26 mouse cellular contexts compared by ENCODE assay signal in the genomic region with DNA sequence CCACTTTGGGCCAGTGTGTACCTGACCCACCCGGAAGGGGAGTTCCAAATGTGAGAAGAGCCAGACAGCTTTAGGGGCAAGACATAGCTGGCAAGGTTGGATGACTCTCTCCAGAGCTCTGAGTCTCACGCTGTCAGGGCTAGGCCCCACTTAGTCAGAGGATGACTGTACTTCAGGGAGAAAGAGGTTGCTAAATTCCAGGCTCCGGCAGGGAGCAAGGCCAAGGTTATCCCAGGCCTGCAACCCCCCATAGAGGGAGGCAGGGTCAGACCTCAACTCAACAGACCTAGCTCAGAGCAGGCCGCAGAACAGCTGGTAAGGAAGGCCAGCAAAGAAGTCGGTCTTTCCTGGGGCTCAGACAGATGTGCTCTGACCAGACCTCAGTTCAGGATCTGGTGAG.
DNase-seq lines count a peak whose midpoint lies in the region; ATAC-seq and TF ChIP-seq lines count a peak whose summit lies in the region.
"Had no signal": no experiment of that assay in that cellular context is flagged by ENCODE, and none has a peak within 500 bp of the region (broad histone marks: within the 10 kb centered on the region; RNA-seq: fewer than 3 reads in every experiment).

No protein-coding gene starts in this region.

- no peak overlapping the region for H3K27ac ChIP-seq in kidney, embryonic 16.5 days (ENCODE audit: low read length)
- no peak overlapping the region for H3K27ac ChIP-seq in kidney, adult 2 months (ENCODE audit: insufficient read depth, low read depth, low read length)
- no peak overlapping the region for H3K27ac ChIP-seq in stomach, postnatal 0 days (replicated peaks)
- no peak overlapping the region for H3K27ac ChIP-seq in midbrain, embryonic 16.5 days (ENCODE audit: low read length)
- H3K27ac ChIP-seq: embryonic facial prominence, embryonic 13.5 days; heart, embryonic 13.5 days; hindbrain, embryonic 12.5 days; kidney, postnatal 0 days; limb, embryonic 13.5 days; liver, embryonic 12.5 days; midbrain, embryonic 12.5 days; neural tube, embryonic 13.5 days had no signal

- TF ChIP-seq EP300 in stomach, postnatal 0 days (optimal IDR thresholded peaks at IDR 0.05): no peak

- H3K9ac ChIP-seq in kidney, embryonic 16.5 days (replicated peaks; ENCODE audit: low read length): no peak overlapping the region
- no peak overlapping the region for H3K9ac ChIP-seq in stomach, postnatal 0 days (ENCODE audit: low read length)
- no peak overlapping the region for H3K9ac ChIP-seq in midbrain, embryonic 16.5 days (ENCODE audit: low read depth, low read length)
- H3K9ac ChIP-seq: embryonic facial prominence, embryonic 13.5 days; forebrain, postnatal 0 days; heart, embryonic 13.5 days; hindbrain, embryonic 12.5 days; limb, embryonic 13.5 days; liver, embryonic 12.5 days; midbrain, embryonic 12.5 days; neural tube, embryonic 13.5 days had no signal

- 69% methylated on average over 5 of the region's 5 CpGs for WGBS in kidney, embryonic 16.5 days
- 88% methylated on average over 5 of the region's 5 CpGs for WGBS in kidney, adult 2 months
- WGBS in stomach, postnatal 0 days: 52% methylated on average over 5 of the region's 5 CpGs
- 83% methylated on average over 5 of the region's 5 CpGs for WGBS in midbrain, embryonic 16.5 days

- H3K36me3 ChIP-seq in kidney, embryonic 16.5 days (ENCODE audit: insufficient read depth, low read length): no peaks in the 10 kb centered on the region
- H3K36me3 ChIP-seq in kidney, adult 2 months (ENCODE audit: control insufficient read depth, insufficient read depth, low read length): no peaks in the 10 kb centered on the region
- no peaks in the 10 kb centered on the region for H3K36me3 ChIP-seq in stomach, postnatal 0 days (ENCODE audit: control insufficient read depth, insufficient read depth, low read length)
- no peaks in the 10 kb centered on the region; the same call in 1 of the 2 replicates for H3K36me3 ChIP-seq in midbrain, embryonic 16.5 days (ENCODE audit: control insufficient read depth, insufficient read depth, low read length)
- H3K36me3 ChIP-seq: embryonic facial prominence, embryonic 13.5 days; G1E; heart, embryonic 13.5 days; hindbrain, embryonic 12.5 days; limb, embryonic 13.5 days; liver, embryonic 12.5 days; midbrain, embryonic 12.5 days; neural tube, embryonic 13.5 days had no signal

- H3K4me2 ChIP-seq in kidney, embryonic 16.5 days (replicated peaks; ENCODE audit: low read depth, low read length): no peak overlapping the region
- no peak overlapping the region for H3K4me2 ChIP-seq in stomach, postnatal 0 days (replicated peaks; ENCODE audit: low read depth)
- H3K4me2 ChIP-seq in midbrain, embryonic 16.5 days (ENCODE audit: low read length): no peak overlapping the region
- H3K4me2 ChIP-seq: embryonic facial prominence, embryonic 13.5 days; heart, embryonic 13.5 days; hindbrain, embryonic 12.5 days; limb, embryonic 13.5 days; liver, embryonic 12.5 days; midbrain, embryonic 12.5 days; neural tube, embryonic 13.5 days had no signal

- DNase-seq in kidney, adult 2 months: no peak
- peak; percentile 78 to 88 for DNase-seq in adrenal gland, adult (ENCODE audit: inconsistent age in 2 of 2, low spot score in 1 of 2)
- peak; percentile 67 to 76 for DNase-seq in adrenal gland, postnatal 36 days
- no peak for DNase-seq in stomach, postnatal 0 days (ENCODE audit: low spot score)
- no peak for DNase-seq in T-cell, adult 2 months (ENCODE audit: low spot score)
- DNase-seq: B cell, adult 2 months; cerebellum, adult 8-10 months; cerebellum, postnatal 36 days; embryo, embryonic 11 days; forebrain, postnatal 0 days; gastrocnemius, postnatal 25 days; heart, adult 18-20 months; kidney, adult 11 months; lung, adult 18-20 months; right cerebral cortex, adult 18-20 months had no signal

- no peak for TF ChIP-seq CTCF in kidney, adult 2 months (conservative IDR thresholded peaks at IDR 0.05; ENCODE audit: insufficient read depth, insufficient read length, low read depth, low read length)
- no peak for TF ChIP-seq CTCF in stomach, postnatal 0 days (IDR thresholded peaks at IDR 0.05; ENCODE audit: low read depth)

- H3K27me3 ChIP-seq in kidney, embryonic 16.5 days (ENCODE audit: insufficient read depth, low read length): no peaks in the 10 kb centered on the region
- no peaks in the 10 kb centered on the region for H3K27me3 ChIP-seq in kidney, adult 2 months (replicated peaks; ENCODE audit: control insufficient read depth, insufficient read depth, low read length)
- H3K27me3 ChIP-seq in stomach, postnatal 0 days (ENCODE audit: control insufficient read depth, insufficient read depth, low read length): no peaks in the 10 kb centered on the region
- no peaks in the 10 kb centered on the region for H3K27me3 ChIP-seq in midbrain, embryonic 16.5 days (ENCODE audit: control insufficient read depth, insufficient read depth, low read depth, low read length)
- H3K27me3 ChIP-seq: hindbrain, embryonic 12.5 days; limb, embryonic 13.5 days; midbrain, embryonic 12.5 days; neural tube, embryonic 13.5 days had no signal

- TF ChIP-seq POLR2A in kidney, adult 2 months (IDR thresholded peaks at IDR 0.05; ENCODE audit: low read depth, low read length): no peak

- no peak overlapping the region for H3K4me3 ChIP-seq in kidney, embryonic 16.5 days (ENCODE audit: low read length)
- no peak overlapping the region for H3K4me3 ChIP-seq in kidney, adult 2 months (ENCODE audit: insufficient read depth, low read depth, low read length)
- no peak overlapping the region for H3K4me3 ChIP-seq in stomach, postnatal 0 days (ENCODE audit: low read depth, low read length)
- no peak overlapping the region for H3K4me3 ChIP-seq in midbrain, embryonic 16.5 days (ENCODE audit: low read depth, low read length)
- H3K4me3 ChIP-seq: embryonic facial prominence, embryonic 13.5 days; heart, embryonic 13.5 days; hindbrain, embryonic 12.5 days; limb, embryonic 13.5 days; liver, embryonic 12.5 days; midbrain, embryonic 12.5 days; neural tube, embryonic 13.5 days had no signal

- ATAC-seq in kidney, embryonic 16.5 days (ENCODE audit: low FRiP score, low TSS enrichment): 0 out of 2 replicates have a peak, but pooled peaks have one; percentile 35
- 0 out of 2 replicates have a peak, but pooled peaks have one; percentile 29 for ATAC-seq in stomach, postnatal 0 days (ENCODE audit: low FRiP score, low TSS enrichment)
- ATAC-seq in midbrain, embryonic 16.5 days: no peak
- ATAC-seq: liver, embryonic 12.5 days had no signal

- H3K4me1 ChIP-seq in kidney, embryonic 16.5 days (ENCODE audit: insufficient read depth, low read length): no peaks in the 10 kb centered on the region
- H3K4me1 ChIP-seq in kidney, adult 2 months (ENCODE audit: control insufficient read depth, insufficient read depth, low read length): no peaks in the 10 kb centered on the region
- H3K4me1 ChIP-seq in stomach, postnatal 0 days (replicated peaks; ENCODE audit: control insufficient read depth, insufficient read depth): no peaks in the 10 kb centered on the region
- no peaks in the 10 kb centered on the region for H3K4me1 ChIP-seq in midbrain, embryonic 16.5 days (ENCODE audit: control insufficient read depth, insufficient read depth, low read length)
- H3K4me1 ChIP-seq: embryonic facial prominence, embryonic 13.5 days; heart, embryonic 13.5 days; hindbrain, embryonic 12.5 days; liver, embryonic 12.5 days; midbrain, embryonic 12.5 days had no signal

- H3K9me3 ChIP-seq in kidney, embryonic 16.5 days (ENCODE audit: low read length): no peaks in the 10 kb centered on the region
- H3K9me3 ChIP-seq in stomach, postnatal 0 days (ENCODE audit: control insufficient read depth, low read length): no peaks in the 10 kb centered on the region
- no peaks in the 10 kb centered on the region; the same call in 1 of the 2 replicates for H3K9me3 ChIP-seq in midbrain, embryonic 16.5 days (replicated peaks; ENCODE audit: control insufficient read depth, low read length, poor library complexity, severe bottlenecking)
- H3K9me3 ChIP-seq: embryonic facial prominence, embryonic 13.5 days; G1E; heart, embryonic 13.5 days; hindbrain, embryonic 12.5 days; limb, embryonic 13.5 days; liver, embryonic 12.5 days; midbrain, embryonic 12.5 days; neural tube, embryonic 13.5 days had no signal

Comparison
In these comparisons a context has a peak if more than half of its experiments do, and no peak if none do; other contexts are left out.
1. DNase-seq: peak in adrenal gland, adult (2 of 2) and adrenal gland, postnatal 36 days (2 of 2); none in kidney, adult 2 months (single experiment), stomach, postnatal 0 days (single experiment) and T-cell, adult 2 months (single experiment).